Mouse (Mus musculus): ENCODE results near the gene Zfp750. TPM values are rescaled to one million over a fixed set of nuclear protein-coding genes. Genes with fewer than 3 reads are reported as not detected.

Zfp750 gene
- polyA plus RNA-seq (2015; fragmentation: Nextera tagmentation; extraction: Ambion mirVana), result 0.40 and 0.79 TPM in 2 replicates

GRCm38 (mm10) chr11:121519131-121519530 lies at the start of gene Zfp750:
TSS of gene Zfp750 (minus strand) at chr11:121519333.
- Histone ChIP-seq H3K27me3 (replicated peaks) (no peaks in the 10 kb centered on the region), H3K27ac (replicated peaks) (no peak within 1 kb of the TSS), H3K4me3 (replicated peaks) (no peak within 1 kb of the TSS), H3K9me3 (replicated peaks) (no peaks in the 10 kb centered on the region), H3K4me1 (peaks cover 31% of the 10 kb centered on the region), H3K4me2 (no peak within 1 kb of the TSS), H3K36me3 (no peaks in the 10 kb centered on the region), H3K9ac (replicated peaks) (no peak within 1 kb of the TSS)
- WGBS, result 42% methylated on average over 10 of the region's 10 CpGs
- ATAC-seq (ENCODE audit: low FRiP score), result no peak

- H3K27ac ChIP-seq (replicated peaks), result no peak overlapping the region
- no peak overlapping the region for H3K4me2 ChIP-seq
- no peaks in the 10 kb centered on the region for H3K27me3 ChIP-seq (replicated peaks)
- ATAC-seq (ENCODE audit: low FRiP score), result no peak
- WGBS, result 96% methylated on average over 4 of the region's 4 CpGs
- H3K36me3 ChIP-seq, result peaks cover 7% of the 10 kb centered on the region; the same call in 1 of the 2 replicates
- no peak overlapping the region for H3K4me3 ChIP-seq (replicated peaks)
- H3K9ac ChIP-seq (replicated peaks), result no peak overlapping the region
- no peaks in the 10 kb centered on the region for H3K4me1 ChIP-seq
- H3K9me3 ChIP-seq (replicated peaks), result no peaks in the 10 kb centered on the region
Measured at GRCm38 (mm10) chr11:121564265-121564664, 45.1 kb upstream of the Zfp750 start.

- no peak overlapping the region for H3K4me3 ChIP-seq (replicated peaks)
- no peak overlapping the region for H3K9ac ChIP-seq (replicated peaks)
- no peaks in the 10 kb centered on the region for H3K27me3 ChIP-seq (replicated peaks)
- H3K27ac ChIP-seq (replicated peaks), result no peak overlapping the region
- H3K36me3 ChIP-seq, result peaks cover 7% of the 10 kb centered on the region; the same call in 1 of the 2 replicates
- ATAC-seq (ENCODE audit: low FRiP score), result no peak
- H3K9me3 ChIP-seq (replicated peaks), result no peaks in the 10 kb centered on the region
- no peaks in the 10 kb centered on the region for H3K4me1 ChIP-seq
- WGBS, result 96% methylated on average over 5 of the region's 5 CpGs
- H3K4me2 ChIP-seq, result no peak overlapping the region
Measured at GRCm38 (mm10) chr11:121563312-121563711, 44.2 kb upstream of the Zfp750 start.

GRCm38 (mm10) chr11:121560294-121560663 lies 41.1 kb upstream of the Zfp750 start:
- H3K9me3 ChIP-seq (replicated peaks), result no peaks in the 10 kb centered on the region
- peaks cover 15% of the 10 kb centered on the region; the same call in 1 of the 2 replicates for H3K36me3 ChIP-seq
- no peak for ATAC-seq (ENCODE audit: low FRiP score)
- no peak overlapping the region for H3K27ac ChIP-seq (replicated peaks)
- H3K4me1 ChIP-seq, result no peaks in the 10 kb centered on the region
- H3K4me3 ChIP-seq (replicated peaks), result no peak overlapping the region
- WGBS, result 72% methylated on average over 7 of the region's 7 CpGs
- H3K9ac ChIP-seq (replicated peaks), result no peak overlapping the region
- H3K27me3 ChIP-seq (replicated peaks), result no peaks in the 10 kb centered on the region
- H3K4me2 ChIP-seq, result no peak overlapping the region

- H3K27me3 ChIP-seq (replicated peaks), result no peaks in the 10 kb centered on the region
- H3K9me3 ChIP-seq (replicated peaks), result no peaks in the 10 kb centered on the region
- no peak overlapping the region for H3K27ac ChIP-seq (replicated peaks)
- no peaks in the 10 kb centered on the region for H3K4me1 ChIP-seq
- H3K36me3 ChIP-seq, result peaks cover 12% of the 10 kb centered on the region; the same call in 1 of the 2 replicates
- no peak overlapping the region for H3K4me3 ChIP-seq (replicated peaks)
- 89% methylated on average over 4 of the region's 4 CpGs for WGBS
- no peak for ATAC-seq (ENCODE audit: low FRiP score)
- no peak overlapping the region for H3K9ac ChIP-seq (replicated peaks)
- H3K4me2 ChIP-seq, result no peak overlapping the region
Measured at GRCm38 (mm10) chr11:121559527-121560293, 40.6 kb upstream of the Zfp750 start.

- no peak for ATAC-seq (ENCODE audit: low FRiP score)
- Histone ChIP-seq H3K4me3 (replicated peaks) (no peak overlapping the region), H3K4me2 (no peak overlapping the region), H3K9me3 (replicated peaks) (no peaks in the 10 kb centered on the region), H3K9ac (replicated peaks) (no peak overlapping the region), H3K27me3 (replicated peaks) (no peaks in the 10 kb centered on the region), H3K36me3 (0 out of 2 replicates have a peak, but pooled peaks cover 8% of the 10 kb centered on the region), H3K27ac (replicated peaks) (no peak overlapping the region), H3K4me1 (0 out of 2 replicates have a peak, but pooled peaks cover under 1% of the 10 kb centered on the region)
- WGBS, result 87% methylated on average over 3 of the region's 3 CpGs
Measured at GRCm38 (mm10) chr11:121558522-121558921, 39.4 kb upstream of the Zfp750 start.

GRCm38 (mm10) chr11:121557946-121558345 lies 38.8 kb upstream of the Zfp750 start:
- no peaks in the 10 kb centered on the region for H3K27me3 ChIP-seq (replicated peaks)
- 0 out of 2 replicates have a peak, but pooled peaks cover 8% of the 10 kb centered on the region for H3K36me3 ChIP-seq
- peaks cover 5% of the 10 kb centered on the region for H3K4me1 ChIP-seq
- ATAC-seq (ENCODE audit: low FRiP score), result no peak
- H3K9ac ChIP-seq (replicated peaks), result no peak overlapping the region
- no peak overlapping the region for H3K27ac ChIP-seq (replicated peaks)
- no peak overlapping the region for H3K4me2 ChIP-seq
- 100% methylated on average over 1 of the region's 1 CpGs for WGBS
- no peaks in the 10 kb centered on the region for H3K9me3 ChIP-seq (replicated peaks)
- H3K4me3 ChIP-seq (replicated peaks), result no peak overlapping the region

- Histone ChIP-seq H3K36me3 (0 out of 2 replicates have a peak, but pooled peaks cover 8% of the 10 kb centered on the region), H3K4me1 (peaks cover 13% of the 10 kb centered on the region), H3K27me3 (replicated peaks) (no peaks in the 10 kb centered on the region), H3K4me2 (no peak overlapping the region), H3K9ac (replicated peaks) (no peak overlapping the region), H3K4me3 (replicated peaks) (no peak overlapping the region), H3K9me3 (replicated peaks) (no peaks in the 10 kb centered on the region), H3K27ac (replicated peaks) (no peak overlapping the region)
- WGBS, result 78% methylated on average over 1 of the region's 1 CpGs
- no peak for ATAC-seq (ENCODE audit: low FRiP score)
Measured at GRCm38 (mm10) chr11:121556727-121557126, 37.6 kb upstream of the Zfp750 start.

- H3K27me3 ChIP-seq (replicated peaks), result no peaks in the 10 kb centered on the region
- WGBS, result 95% methylated on average over 3 of the region's 3 CpGs
Measured at GRCm38 (mm10) chr11:121553458-121553857, 34.3 kb upstream of the Zfp750 start.

GRCm38 (mm10) chr11:121552846-121553457 lies 33.8 kb upstream of the Zfp750 start:
- H3K4me2 ChIP-seq, result no peak overlapping the region
- ATAC-seq (ENCODE audit: low FRiP score), result no peak
- H3K9ac ChIP-seq (replicated peaks), result no peak overlapping the region
- peaks cover 42% of the 10 kb centered on the region for H3K4me1 ChIP-seq
- H3K4me3 ChIP-seq (replicated peaks), result no peak overlapping the region
- 87% methylated on average over 7 of the region's 7 CpGs for WGBS
- no peak overlapping the region for H3K27ac ChIP-seq (replicated peaks)
- H3K9me3 ChIP-seq (replicated peaks), result no peaks in the 10 kb centered on the region
- H3K36me3 ChIP-seq, result 0 out of 2 replicates have a peak, but pooled peaks cover 6% of the 10 kb centered on the region
- no peaks in the 10 kb centered on the region for H3K27me3 ChIP-seq (replicated peaks)

More at GRCm38 (mm10) chr11:121553458-121553857, 34.3 kb upstream of the Zfp750 start:
- Histone ChIP-seq H3K4me3 (replicated peaks) (no peak overlapping the region), H3K4me2 (no peak overlapping the region), H3K9ac (replicated peaks) (no peak overlapping the region), H3K4me1 (peaks cover 40% of the 10 kb centered on the region), H3K9me3 (replicated peaks) (no peaks in the 10 kb centered on the region), H3K36me3 (0 out of 2 replicates have a peak, but pooled peaks cover 8% of the 10 kb centered on the region), H3K27ac (replicated peaks) (no peak overlapping the region)
- ATAC-seq (ENCODE audit: low FRiP score), result no peak

- Histone ChIP-seq H3K36me3 (no peaks in the 10 kb centered on the region), H3K9me3 (replicated peaks) (no peaks in the 10 kb centered on the region), H3K27me3 (replicated peaks) (no peaks in the 10 kb centered on the region), H3K9ac (replicated peaks) (no peak overlapping the region), H3K4me2 (no peak overlapping the region), H3K4me3 (replicated peaks) (no peak overlapping the region), H3K4me1 (peaks cover 42% of the 10 kb centered on the region), H3K27ac (replicated peaks) (peak overlapping the region; percentile 48; the same call in 1 of the 2 replicates)
- 55% methylated on average over 4 of the region's 4 CpGs for WGBS
- 0 out of 2 replicates have a peak, but pooled peaks have one; percentile 36 for ATAC-seq (ENCODE audit: low FRiP score)
Measured at GRCm38 (mm10) chr11:121552167-121552566, 33.0 kb upstream of the Zfp750 start.

All from neural tube, embryonic 15.5 days (tissue).